Mouse (Mus musculus) embryonic fibroblast, embryonic 13.5 days (primary cell): ENCODE measurements around the gene Ercc4. TPM values are rescaled to one million over a fixed set of nuclear protein-coding genes. Genes with fewer than 3 reads are reported as not detected.
A peak's percentile ranks its signal among the peaks of the same experiment; 100 is the strongest.

ENCODE experiments used
- H3K27ac ChIP-seq: 2 replicates; pipeline ENCODE4 v1.5.1; 2012; ENCODE audit warnings: low read length, control low read depth, inconsistent platforms; ENCODE audit not compliant: insufficient read depth
- H3K4me1 ChIP-seq: 2 replicates; pipeline ENCODE4 v1.6.1; 2011; ENCODE audit warnings: low read length; ENCODE audit not compliant: control insufficient read depth, insufficient read depth
- H3K4me3 ChIP-seq: 2 replicates; pipeline ENCODE4 v1.5.1; 2011; ENCODE audit warnings: mild to moderate bottlenecking, control low read depth, low read length; ENCODE audit not compliant: insufficient read depth
- CTCF ChIP-seq: IDR thresholded peaks from 2 replicates; pipeline ENCODE4 v1.5.1; 2011; ENCODE audit warnings: mild to moderate bottlenecking, control low read depth, low read length, moderate library complexity, borderline replicate concordance; ENCODE audit not compliant: insufficient read depth
- POLR2A ChIP-seq: IDR thresholded peaks from 2 replicates; pipeline ENCODE4 v1.6.1; 2011; ENCODE audit warnings: low read depth, mild to moderate bottlenecking, control low read depth, low read length, moderate library complexity
- polyA plus RNA-seq: library from polyadenylated mRNA; stranded (reverse); fragments of >200 nt; gene quantifications from 2 replicates; pipeline ENCODE4 v1.2.4, GENCODE M21; 2011; ENCODE audit warnings: low read depth; ENCODE audit not compliant: missing spikeins, insufficient read length

Ercc4 gene
- polyA plus RNA-seq, 1 experiment = 14.0 TPM

- Histone ChIP-seq H3K27ac (no peak overlapping the region), H3K4me3 (no peak overlapping the region), H3K4me1 (peaks cover 8% of the 10 kb centered on the region; the same call in 1 of the 2 replicates)
- TF ChIP-seq POLR2A = no peak
- TF ChIP-seq CTCF = no peak
Measured at GRCm38 (mm10) chr16:13158906-13159889, 49.7 kb downstream of the Ercc4 start.

- peak; percentile 97 for TF ChIP-seq CTCF
- no peak for TF ChIP-seq POLR2A
- peak overlapping the region; percentile 39; the same call in 1 of the 2 replicates for H3K27ac ChIP-seq
- peaks cover 8% of the 10 kb centered on the region; the same call in 1 of the 2 replicates for H3K4me1 ChIP-seq
- no peak overlapping the region for H3K4me3 ChIP-seq
Measured at GRCm38 (mm10) chr16:13159927-13160644, 50.6 kb downstream of the Ercc4 start.

DNA sequence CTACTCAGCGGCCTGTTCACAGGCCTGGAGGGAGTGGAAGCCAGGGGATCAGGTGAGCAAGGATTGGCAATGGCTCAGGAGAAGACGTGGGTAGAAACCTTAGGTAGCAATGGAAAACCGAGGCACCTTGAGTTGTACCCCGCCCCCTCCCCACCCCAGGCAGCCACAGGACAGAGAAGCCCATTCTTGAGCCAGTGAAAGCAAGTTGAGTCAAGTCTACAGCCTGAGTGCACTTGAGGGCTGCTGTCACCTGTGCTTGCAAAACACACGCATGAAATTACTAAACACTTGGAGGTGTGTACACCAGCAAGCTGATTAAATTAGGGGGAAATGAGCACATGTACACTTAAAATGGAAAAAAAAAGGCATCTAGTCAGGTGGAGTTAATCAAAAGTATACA lies 52.0 kb downstream of the Ercc4 start:
- Histone ChIP-seq H3K4me3 (no peak overlapping the region), H3K4me1 (peaks cover 8% of the 10 kb centered on the region; the same call in 1 of the 2 replicates), H3K27ac (no peak overlapping the region)
- TF ChIP-seq CTCF (no peak), POLR2A (no peak)

DNA sequence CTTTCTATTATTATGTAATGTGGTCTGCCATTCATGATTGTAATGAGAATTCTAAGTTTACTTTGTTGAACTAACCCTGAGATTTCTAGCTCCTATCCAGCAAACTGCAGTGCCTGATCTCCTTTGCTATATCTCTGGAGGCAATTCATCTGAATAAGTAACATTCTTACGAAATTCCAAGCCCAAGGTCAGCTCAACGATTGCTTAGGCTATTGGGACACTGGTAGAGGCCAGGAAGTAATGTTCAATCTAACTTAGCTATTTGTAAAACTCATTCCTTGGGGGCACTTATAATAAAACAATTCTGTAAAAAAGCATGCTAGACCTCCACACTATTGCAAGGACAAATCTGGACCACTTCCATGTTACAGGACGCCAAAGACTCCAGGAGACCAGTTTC lies 58.2 kb downstream of the Ercc4 start:
- no peak overlapping the region for H3K4me3 ChIP-seq
- H3K4me1 ChIP-seq = no peaks in the 10 kb centered on the region
- no peak overlapping the region for H3K27ac ChIP-seq
- no peak for TF ChIP-seq CTCF
- TF ChIP-seq POLR2A = no peak

DNA sequence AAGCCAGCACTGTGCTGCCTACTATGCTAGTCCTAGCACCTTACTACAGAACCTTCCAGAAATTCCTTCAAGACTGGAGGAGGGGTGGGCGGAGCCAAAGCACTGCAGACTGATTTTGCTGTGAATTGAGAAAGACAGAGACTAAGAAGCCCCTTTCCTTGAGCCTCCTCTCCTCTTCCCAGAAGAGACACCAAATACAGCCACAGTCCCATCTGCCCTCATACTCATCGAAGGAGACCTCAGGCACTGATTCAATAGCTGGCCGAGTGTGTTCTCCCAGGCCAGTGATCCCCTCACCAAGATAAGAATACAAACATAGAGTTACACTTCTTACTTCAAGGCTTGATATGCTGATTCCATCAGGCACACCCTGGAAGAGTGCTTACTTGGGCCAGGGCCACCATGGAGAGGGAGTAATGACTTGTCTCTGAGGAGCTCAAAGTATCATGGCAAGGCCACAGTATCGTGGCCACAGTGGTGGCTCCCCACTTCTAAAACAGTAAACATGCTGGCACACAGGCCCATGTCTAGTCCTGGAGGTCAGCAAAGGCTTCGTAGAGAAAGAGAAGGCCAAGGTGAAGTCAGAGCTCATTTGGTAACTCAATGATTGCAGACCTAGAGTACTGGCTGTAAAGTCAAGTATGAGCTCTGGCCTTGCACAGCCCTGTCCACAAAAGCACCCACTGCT lies 63.7 kb downstream of the Ercc4 start:
- no peak overlapping the region for H3K27ac ChIP-seq
- no peak for TF ChIP-seq POLR2A
- TF ChIP-seq CTCF = no peak
- no peak overlapping the region for H3K4me3 ChIP-seq
- H3K4me1 ChIP-seq = no peaks in the 10 kb centered on the region

DNA sequence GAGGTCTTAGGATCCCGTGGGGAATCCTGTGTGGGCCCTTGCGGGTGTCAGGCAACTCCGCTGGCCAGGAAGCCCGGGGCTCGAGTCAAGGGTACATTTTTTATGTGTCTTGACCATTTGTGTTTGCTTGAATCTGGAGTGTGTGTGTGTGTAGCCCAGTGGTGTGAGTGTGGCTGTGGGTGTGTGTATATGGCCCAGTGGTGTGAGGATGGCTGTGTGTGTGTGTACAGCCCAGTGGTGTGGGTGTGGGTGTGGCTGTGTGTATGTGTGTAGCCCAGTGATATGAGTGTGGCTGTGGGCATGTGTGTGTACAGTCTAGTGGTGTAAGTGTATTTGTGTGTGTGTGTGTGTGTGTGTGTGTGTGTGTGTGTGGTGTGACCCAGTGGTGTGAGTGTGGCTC lies 73.0 kb downstream of the Ercc4 start:
- TF ChIP-seq CTCF (no peak), POLR2A (no peak)
- H3K27ac ChIP-seq = no peak overlapping the region
- H3K4me1 ChIP-seq = no peaks in the 10 kb centered on the region
- H3K4me3 ChIP-seq = no peak overlapping the region

- TF ChIP-seq POLR2A (no peak), CTCF (no peak)
- Histone ChIP-seq H3K4me1 (no peaks in the 10 kb centered on the region), H3K4me3 (no peak overlapping the region), H3K27ac (no peak overlapping the region)
Measured at GRCm38 (mm10) chr16:13183182-13183742, 73.8 kb downstream of the Ercc4 start.

- no peak for TF ChIP-seq CTCF
- no peak for TF ChIP-seq POLR2A
- Histone ChIP-seq H3K4me3 (no peak overlapping the region), H3K4me1 (peaks cover 2% of the 10 kb centered on the region; the same call in 1 of the 2 replicates), H3K27ac (no peak overlapping the region)
Measured at GRCm38 (mm10) chr16:13184381-13184780, 74.9 kb downstream of the Ercc4 start.

DNA sequence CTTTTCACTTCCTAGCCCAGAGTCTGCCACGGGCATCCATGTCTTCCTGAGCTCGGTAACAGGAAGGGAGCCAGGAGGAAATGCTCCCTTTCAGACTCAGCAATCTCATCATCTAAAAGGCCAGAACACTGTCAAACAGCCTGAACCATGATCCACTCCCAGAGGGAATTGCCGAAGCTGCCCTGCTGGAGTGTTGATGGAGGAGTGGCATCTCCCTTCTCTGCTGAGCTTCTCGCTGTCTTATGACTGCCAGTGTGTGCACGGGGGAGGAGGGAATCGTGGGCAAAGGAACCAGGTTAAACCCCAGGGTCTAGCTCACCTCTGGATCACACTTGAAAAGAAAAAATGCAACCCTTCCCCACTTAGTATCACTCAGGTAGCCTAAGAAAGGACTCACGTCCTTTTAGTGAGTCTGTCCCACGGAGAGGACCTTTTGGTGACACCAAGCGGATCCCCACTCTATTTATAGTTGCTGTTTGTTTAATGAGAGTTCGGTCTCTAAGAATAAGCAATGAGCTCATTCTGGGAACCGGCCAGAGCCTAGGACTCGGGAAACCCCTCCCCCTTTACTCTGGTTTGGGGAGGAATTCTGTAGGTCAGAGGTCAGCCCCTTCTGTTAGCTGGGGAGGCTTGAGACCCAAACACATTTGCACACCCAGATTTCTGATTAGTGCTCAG lies 80.1 kb downstream of the Ercc4 start:
- peaks cover 5% of the 10 kb centered on the region; the same call in 1 of the 2 replicates for H3K4me1 ChIP-seq
- no peak overlapping the region for H3K27ac ChIP-seq
- no peak overlapping the region for H3K4me3 ChIP-seq
- TF ChIP-seq POLR2A = no peak
- no peak for TF ChIP-seq CTCF
